Mouse (Mus musculus) hindlimb bud, embryonic 11.5 days (tissue): ENCODE results near the gene Abca8b.
"Not testable (repeated sequence)": the region's sequence is repeated elsewhere in the genome, so short reads cannot be mapped to it uniquely, and the experiment has no call there.

Experiments used
- DNase-seq: peaks from one replicate; pipeline ENCODE4 v3.0.0-alpha.2; 2012; ENCODE audit warnings: low read depth, low spot score; ENCODE audit errors: extremely low spot score

Gene Abca8b

GRCm38 (mm10) chr11:109916654-109917053, 79.0 kb downstream of the Abca8b start:
- no peak for DNase-seq

DNA sequence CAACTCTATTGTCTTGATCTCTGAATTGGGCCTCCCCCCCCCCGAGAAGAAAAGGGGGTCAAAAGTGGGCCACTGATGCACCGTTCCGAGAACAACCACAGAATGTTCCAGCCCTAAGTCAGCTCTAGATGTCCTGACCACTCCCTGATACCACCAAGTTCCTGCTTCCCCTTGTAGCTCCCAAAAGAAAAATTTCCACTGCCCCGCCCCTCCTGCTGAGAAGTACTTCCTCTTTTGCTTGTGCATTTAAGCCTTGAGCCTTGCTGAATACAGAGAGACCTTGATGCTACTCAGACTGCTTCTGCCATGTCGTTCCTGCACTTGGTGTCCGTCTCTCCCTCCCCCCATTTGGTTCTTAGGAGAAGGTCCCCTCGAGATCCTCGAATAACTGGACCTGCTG, 82.5 kb downstream of the Abca8b start:
- not testable (repeated sequence) for DNase-seq

DNA sequence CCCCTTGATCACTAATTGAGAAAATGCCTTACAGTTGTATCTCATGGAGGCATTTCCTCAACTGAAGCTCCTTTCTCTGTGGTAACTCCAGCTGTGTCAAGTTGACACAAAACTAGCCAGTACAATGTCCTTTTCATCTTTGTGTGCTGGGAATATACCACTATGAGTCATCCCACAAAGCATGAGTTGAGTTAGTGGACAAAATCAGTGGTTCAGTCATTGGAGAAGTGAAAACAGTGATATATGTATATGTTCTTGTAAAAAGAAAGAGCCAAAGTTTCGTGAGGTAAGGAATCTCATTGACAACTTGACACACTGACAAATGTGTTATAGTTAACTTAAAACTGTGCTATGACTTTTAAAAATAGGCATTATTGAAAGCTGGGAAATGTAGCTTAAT, 83.5 kb downstream of the Abca8b start:
- DNase-seq = not testable (repeated sequence)

- no peak for DNase-seq
Observed at GRCm38 (mm10) chr11:109909801-109910200, 85.8 kb downstream of the Abca8b start.

DNA sequence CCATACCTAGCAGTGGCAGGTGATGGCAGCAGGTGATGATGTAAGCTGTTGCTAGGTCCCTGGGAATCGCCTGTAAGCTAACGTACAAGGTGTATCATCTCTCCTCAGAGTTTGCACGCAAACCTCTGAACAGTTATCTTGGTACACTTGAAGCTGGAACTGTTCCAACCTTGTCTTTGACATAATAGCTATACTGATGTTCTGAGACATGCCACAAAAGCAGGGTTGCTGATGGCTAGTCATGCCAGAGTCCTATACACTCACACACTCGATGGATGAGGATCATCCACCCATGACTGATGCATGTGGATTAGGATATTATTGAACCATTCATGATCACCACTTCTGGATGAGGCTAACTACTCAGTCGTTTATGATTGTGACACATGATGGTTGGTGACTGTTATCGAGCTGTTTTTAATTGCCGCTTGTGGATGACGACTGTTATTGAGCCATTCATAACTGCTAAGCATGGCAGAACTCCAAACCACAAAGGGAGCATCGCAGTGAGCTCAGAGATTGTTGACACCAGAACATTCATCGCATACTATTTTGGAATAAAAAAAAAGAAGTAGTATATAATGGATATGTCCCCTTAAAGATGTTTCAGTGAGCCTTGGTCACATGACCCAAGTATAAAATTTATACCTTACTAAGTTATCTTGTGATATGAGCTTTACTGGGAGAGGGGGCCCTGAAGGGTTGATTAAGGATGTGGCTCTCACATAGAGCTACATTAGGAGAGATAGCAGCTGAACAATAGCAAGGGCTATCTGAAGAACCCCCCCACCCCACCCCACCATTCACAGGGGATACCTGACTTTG, 87.2 kb downstream of the Abca8b start:
- no peak for DNase-seq

DNA sequence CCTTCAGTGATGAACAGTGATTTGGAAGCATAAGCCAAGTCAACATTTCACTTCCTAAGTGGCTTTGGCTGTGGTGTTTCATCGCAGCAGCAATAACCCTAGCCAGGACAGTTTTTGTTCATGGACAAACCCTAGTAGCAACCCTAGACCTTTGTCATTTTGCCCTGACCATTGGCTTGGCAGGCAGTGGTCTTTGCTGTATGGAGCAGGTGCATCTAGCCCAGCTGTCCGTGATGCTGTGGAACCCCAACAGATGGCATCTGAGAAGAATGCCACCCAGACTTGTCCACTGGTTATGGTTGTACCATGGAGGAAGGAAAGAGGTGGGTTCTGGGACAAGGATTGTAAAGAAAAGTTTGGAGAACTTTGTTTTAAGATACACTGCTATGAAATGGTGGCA, 88.1 kb downstream of the Abca8b start:
- DNase-seq = no peak

- peak; percentile 80 for DNase-seq
Observed at GRCm38 (mm10) chr11:109902616-109903598, 92.7 kb downstream of the Abca8b start.

DNA sequence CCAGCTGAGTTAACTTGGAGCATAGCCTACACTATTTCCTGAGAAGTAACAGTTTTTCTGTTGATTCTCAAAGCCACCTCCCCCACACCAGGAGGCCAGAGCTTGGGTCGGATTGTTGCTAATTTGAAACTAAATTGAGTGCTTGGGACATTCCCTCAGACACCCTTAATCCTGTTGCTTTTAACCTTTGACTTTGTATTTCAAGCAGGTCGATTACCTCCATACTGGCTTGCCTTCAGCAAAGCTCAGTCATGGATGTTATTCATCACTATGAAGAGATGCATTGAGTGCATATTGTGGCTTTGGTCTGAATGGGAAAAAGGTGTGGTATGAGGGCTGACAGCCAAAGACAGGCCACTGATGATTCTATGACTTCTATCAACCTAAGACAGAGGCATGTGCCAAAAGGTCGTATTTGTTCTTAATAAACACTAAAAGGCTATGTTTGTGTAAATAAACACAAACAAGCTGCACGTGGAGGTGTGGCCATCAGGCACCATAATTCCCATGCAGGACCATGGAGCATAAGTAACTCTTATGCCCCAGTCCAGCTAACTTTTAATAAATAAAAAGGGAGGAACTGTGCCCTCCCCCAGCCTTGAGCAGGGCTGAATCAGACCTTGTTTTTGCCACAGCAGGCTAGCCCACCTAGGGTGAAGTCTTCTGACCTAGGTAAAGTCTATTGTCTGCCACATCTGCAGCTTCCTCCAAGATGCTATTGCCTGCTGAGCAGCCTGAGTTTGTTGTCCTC, 95.0 kb downstream of the Abca8b start:
- DNase-seq = peak; percentile 94

DNA sequence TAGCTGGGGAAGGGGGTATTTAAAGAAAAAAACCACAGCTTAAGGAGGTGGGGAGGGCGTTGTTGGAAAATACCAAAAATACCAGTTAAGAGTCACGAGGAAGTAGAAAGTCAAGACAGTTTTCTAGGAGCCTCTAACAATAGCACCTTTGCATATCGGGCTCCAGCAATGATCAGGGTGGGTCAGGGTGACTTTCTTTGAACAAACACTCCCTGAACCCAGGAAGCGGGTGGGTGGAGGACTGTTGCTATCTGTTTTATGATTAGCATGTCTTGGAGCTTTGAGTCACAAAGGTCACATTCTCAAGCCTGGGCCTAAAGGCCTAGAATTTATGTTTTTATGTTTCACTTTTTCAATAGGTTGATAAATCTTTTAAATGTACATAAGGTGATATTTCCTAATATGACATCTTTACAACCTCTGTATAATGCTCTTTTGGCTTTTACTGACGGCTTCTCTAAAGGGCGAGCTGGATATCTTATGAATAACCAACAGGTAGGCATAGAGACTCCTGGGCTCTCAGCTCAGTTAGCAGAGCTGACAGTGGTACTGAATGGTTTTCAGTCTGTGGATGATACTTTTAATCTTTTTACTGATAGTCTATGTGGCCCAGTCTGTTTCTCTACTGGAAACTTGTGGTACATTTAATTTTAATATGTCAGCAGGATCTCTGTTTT, 96.7 kb downstream of the Abca8b start:
- DNase-seq = no peak

- no peak for DNase-seq
Observed at GRCm38 (mm10) chr11:109895952-109896530, 99.6 kb downstream of the Abca8b start.

DNA sequence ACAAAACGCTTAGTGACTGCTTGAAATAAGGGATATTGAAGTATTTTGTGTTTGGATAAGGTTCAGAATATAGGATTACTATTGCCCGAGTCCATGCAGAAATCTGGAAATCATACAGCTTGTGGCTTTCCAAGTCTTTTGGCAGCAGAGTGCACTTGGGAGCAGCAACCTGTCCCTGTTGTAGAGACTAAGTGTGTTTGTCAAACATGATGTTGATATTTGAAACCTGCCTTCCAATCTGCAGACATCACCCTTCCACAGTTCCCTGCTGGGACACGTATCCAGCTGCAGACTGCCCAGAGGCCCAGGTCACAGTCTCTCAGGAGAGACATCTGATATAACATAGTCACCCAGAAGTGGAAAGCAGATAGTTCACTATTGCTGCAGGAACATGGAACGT, 100.1 kb downstream of the Abca8b start:
- no peak for DNase-seq

GRCm38 (mm10) chr11:109893894-109894804, 101.5 kb downstream of the Abca8b start:
- DNase-seq = no peak

- no peak for DNase-seq
Observed at GRCm38 (mm10) chr11:109891989-109892386, 103.7 kb downstream of the Abca8b start.

- DNase-seq = no peak
Observed at GRCm38 (mm10) chr11:109891371-109891988, 104.2 kb downstream of the Abca8b start.

GRCm38 (mm10) chr11:109889595-109889994, 106.0 kb downstream of the Abca8b start:
- DNase-seq = no peak

DNA sequence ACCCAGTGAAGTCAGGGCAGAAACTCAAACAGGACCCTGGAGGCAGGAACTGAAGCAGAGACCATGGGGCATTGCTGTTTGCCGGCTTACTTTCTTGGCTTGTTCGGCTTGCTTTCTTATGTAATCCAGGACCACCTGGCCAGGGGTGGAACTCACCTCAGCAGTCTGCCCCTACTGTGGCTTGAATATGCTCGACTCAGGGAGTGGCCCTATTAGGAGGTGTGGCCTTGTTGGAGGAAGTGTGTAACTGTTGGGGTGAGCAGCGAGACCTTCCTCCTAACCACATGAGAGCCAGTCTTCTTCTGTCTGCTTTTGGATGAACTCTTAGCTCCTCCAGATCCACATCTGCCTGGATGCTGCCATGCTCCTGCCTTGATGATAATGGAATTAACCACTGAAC, 108.9 kb downstream of the Abca8b start:
- DNase-seq = no peak

GRCm38 (mm10) chr11:109885521-109885920, 110.1 kb downstream of the Abca8b start:
- DNase-seq = no peak

- no peak for DNase-seq
Observed at GRCm38 (mm10) chr11:109884801-109885200, 110.8 kb downstream of the Abca8b start.

- no peak for DNase-seq
Observed at GRCm38 (mm10) chr11:109884126-109884525, 111.5 kb downstream of the Abca8b start.
